Mouse (Mus musculus) olfactory bulb, adult 2 months (tissue): ENCODE results near the gene Insl5.

Source experiments
- CTCF ChIP-seq: fragments of 200-500 bp; IDR thresholded peaks from 2 replicates; pipeline ENCODE4 v1.5.1; 2012; ENCODE audit warnings: low read depth, mild to moderate bottlenecking, low read length, moderate library complexity; ENCODE audit not compliant: insufficient read depth
- POLR2A ChIP-seq: fragments of 200-500 bp; IDR thresholded peaks from 2 replicates; pipeline ENCODE4 v1.6.1; 2012; ENCODE audit warnings: mild to moderate bottlenecking, low read depth, low read length, moderate library complexity; ENCODE audit not compliant: insufficient read depth

DNA sequence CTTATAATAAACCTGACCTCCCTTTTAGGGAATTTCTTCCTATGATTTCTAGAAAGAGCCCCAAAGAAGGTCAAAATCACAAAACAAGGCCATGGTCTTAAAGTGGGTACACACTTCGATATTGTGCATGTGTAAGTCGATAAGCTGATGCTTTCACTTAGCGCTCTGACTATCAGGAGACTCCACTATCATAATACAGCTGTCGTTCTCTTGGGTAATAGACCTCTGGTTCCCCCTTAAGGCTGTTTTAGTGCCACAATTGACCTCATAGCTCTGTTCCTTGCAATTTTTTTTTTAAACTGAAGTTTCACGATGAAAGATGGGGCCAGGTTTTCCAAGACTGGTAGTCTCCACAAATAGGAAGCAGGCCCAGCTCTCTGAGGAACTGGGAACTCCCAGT, 47.3 kb downstream of the Insl5 start:
- TF ChIP-seq POLR2A (no peak), CTCF (no peak)
